Mouse (Mus musculus): ENCODE results near the gene Ell2. TPM values are rescaled to one million over a fixed set of nuclear protein-coding genes. Genes with fewer than 3 reads are reported as not detected.

The Ell2 gene
- polyA plus RNA-seq, 1 experiment from 2014 or later: 8.4 TPM

DNA sequence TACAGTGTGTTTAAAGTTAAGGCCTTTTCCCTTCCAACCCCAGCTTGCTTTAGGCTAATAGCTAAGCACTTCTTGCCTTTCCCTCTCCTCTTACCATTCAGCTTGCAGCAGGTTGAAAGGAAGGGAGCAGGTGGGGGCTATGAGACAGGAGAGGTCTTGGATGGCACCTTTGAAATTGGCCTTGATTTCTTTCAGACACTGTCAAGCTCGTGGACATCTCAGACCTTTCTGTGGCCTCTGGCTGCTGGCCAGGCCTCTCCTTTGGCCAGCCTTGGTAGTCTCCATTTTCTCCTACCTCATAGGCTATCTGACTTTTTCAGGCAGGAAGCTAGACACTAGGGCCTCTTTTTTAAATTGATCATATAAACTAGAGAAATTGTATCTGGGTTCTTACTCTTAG is 70.1 kb downstream of the Ell2 start:
- H3K27ac ChIP-seq: no peak overlapping the region
- no peak overlapping the region for H3K9ac ChIP-seq
- no peak overlapping the region for H3K4me2 ChIP-seq (replicated peaks)
- no peak overlapping the region for H3K4me3 ChIP-seq
- no peaks in the 10 kb centered on the region for H3K36me3 ChIP-seq
- no peaks in the 10 kb centered on the region for H3K27me3 ChIP-seq
- no peaks in the 10 kb centered on the region for H3K4me1 ChIP-seq
- no peaks in the 10 kb centered on the region for H3K9me3 ChIP-seq (replicated peaks)
- ATAC-seq (ENCODE audit: low FRiP score): no peak
- WGBS: 70% methylated on average over 1 of the region's 1 CpGs

- 92% methylated on average over 6 of the region's 6 CpGs for WGBS
- Histone ChIP-seq H3K4me2 (replicated peaks) (no peak overlapping the region), H3K36me3 (no peaks in the 10 kb centered on the region)
These were observed 71.6 kb downstream of the Ell2 start for GRCm38 (mm10) chr13:75778156-75778555.

DNA sequence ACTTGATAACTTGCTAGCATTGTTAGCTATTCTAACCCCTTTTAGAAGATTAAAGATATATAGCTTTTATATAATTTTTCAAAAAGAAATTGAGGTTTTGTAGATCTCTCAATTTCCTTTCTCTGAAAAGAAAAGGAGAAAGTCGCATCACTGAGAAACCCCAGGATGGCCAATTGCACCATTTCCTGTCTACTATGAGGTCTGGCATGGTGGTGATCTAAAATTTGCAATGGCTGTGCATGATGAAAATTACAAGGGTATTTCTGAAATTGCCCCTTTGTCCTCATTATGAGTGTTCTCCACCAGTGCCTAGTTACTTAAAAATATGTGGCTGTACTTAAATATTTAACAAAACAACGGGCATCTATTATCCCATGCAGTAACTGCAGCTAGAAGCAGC is 72.6 kb downstream of the Ell2 start:
- H3K27ac ChIP-seq: no peak overlapping the region
- H3K4me3 ChIP-seq: no peak overlapping the region
- 95% methylated on average over 2 of the region's 2 CpGs for WGBS
- H3K4me2 ChIP-seq (replicated peaks): no peak overlapping the region
- H3K27me3 ChIP-seq: no peaks in the 10 kb centered on the region
- no peak overlapping the region for H3K9ac ChIP-seq
- ATAC-seq (ENCODE audit: low FRiP score): no peak
- H3K4me1 ChIP-seq: no peaks in the 10 kb centered on the region
- H3K9me3 ChIP-seq (replicated peaks): no peaks in the 10 kb centered on the region
- H3K36me3 ChIP-seq: no peaks in the 10 kb centered on the region

More at GRCm38 (mm10) chr13:75778156-75778555, 71.6 kb downstream of the Ell2 start:
- no peaks in the 10 kb centered on the region for H3K4me1 ChIP-seq
- no peaks in the 10 kb centered on the region for H3K9me3 ChIP-seq (replicated peaks)
- H3K27ac ChIP-seq: no peak overlapping the region
- no peak for ATAC-seq (ENCODE audit: low FRiP score)
- no peaks in the 10 kb centered on the region for H3K27me3 ChIP-seq
- H3K9ac ChIP-seq: no peak overlapping the region
- H3K4me3 ChIP-seq: no peak overlapping the region

DNA sequence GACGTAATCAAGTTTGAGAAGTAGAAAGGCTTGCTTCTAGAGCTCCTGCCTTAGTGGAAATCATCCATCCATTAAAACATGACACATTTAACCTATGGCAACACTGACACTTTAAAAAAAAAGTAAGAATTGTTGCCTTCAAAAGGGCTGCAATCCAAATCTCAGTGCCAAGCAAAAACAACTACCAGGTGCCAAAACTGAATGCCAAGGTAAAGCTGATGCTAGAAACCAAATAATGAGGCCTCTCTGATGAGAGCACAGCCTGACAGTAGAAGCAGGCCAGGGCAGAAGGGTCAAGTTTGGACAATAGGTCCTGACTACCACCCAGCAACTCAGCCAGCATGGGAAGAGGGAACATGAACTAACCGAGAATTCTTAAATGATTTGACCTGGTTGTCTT is 73.5 kb downstream of the Ell2 start:
- no peaks in the 10 kb centered on the region for H3K36me3 ChIP-seq

DNA sequence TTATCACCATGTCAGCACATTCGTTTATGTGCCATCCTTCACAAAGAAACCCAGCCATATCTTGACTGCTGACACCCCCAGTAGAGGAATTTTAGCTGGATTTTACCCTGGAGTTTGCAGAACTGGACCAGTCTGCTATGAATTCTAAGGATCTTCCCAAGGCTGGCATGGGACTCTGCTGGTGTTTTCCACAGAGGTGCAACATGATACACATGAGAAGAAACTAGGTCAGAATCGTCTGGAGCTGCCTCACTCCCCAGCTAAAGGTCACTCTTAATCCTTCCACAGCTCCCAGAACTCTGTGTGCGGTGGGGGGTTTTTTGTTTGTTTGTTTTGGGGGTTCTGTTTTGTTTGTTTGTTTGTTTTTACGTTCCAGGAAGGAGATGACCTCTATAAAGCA is 79.2 kb downstream of the Ell2 start:
- H3K27me3 ChIP-seq: no peaks in the 10 kb centered on the region
- no peak overlapping the region for H3K4me2 ChIP-seq (replicated peaks)
- ATAC-seq (ENCODE audit: low FRiP score): no peak
- no peak overlapping the region for H3K4me3 ChIP-seq
- H3K9ac ChIP-seq: no peak overlapping the region
- no peaks in the 10 kb centered on the region for H3K9me3 ChIP-seq (replicated peaks)
- 63% methylated on average over 4 of the region's 4 CpGs for WGBS
- H3K4me1 ChIP-seq: no peaks in the 10 kb centered on the region
- H3K27ac ChIP-seq: no peak overlapping the region
- H3K36me3 ChIP-seq: no peaks in the 10 kb centered on the region

More for the DNA sequence above, 73.5 kb downstream of the Ell2 start:
- 65% methylated on average over 2 of the region's 2 CpGs for WGBS
- H3K9ac ChIP-seq: no peak overlapping the region
- no peaks in the 10 kb centered on the region for H3K9me3 ChIP-seq (replicated peaks)
- H3K27ac ChIP-seq: no peak overlapping the region
- no peaks in the 10 kb centered on the region for H3K4me1 ChIP-seq
- no peak overlapping the region for H3K4me2 ChIP-seq (replicated peaks)
- H3K27me3 ChIP-seq: no peaks in the 10 kb centered on the region
- no peak for ATAC-seq (ENCODE audit: low FRiP score)
- H3K4me3 ChIP-seq: no peak overlapping the region

- no peak overlapping the region for H3K9ac ChIP-seq
- H3K4me1 ChIP-seq: no peaks in the 10 kb centered on the region
- ATAC-seq (ENCODE audit: low FRiP score): no peak
- H3K36me3 ChIP-seq: no peaks in the 10 kb centered on the region
- H3K27me3 ChIP-seq: no peaks in the 10 kb centered on the region
- 87% methylated on average over 11 of the region's 11 CpGs for WGBS
- H3K4me2 ChIP-seq (replicated peaks): no peak overlapping the region
- no peaks in the 10 kb centered on the region for H3K9me3 ChIP-seq (replicated peaks)
- H3K27ac ChIP-seq: no peak overlapping the region
- H3K4me3 ChIP-seq: no peak overlapping the region
These were observed 79.7 kb downstream of the Ell2 start for GRCm38 (mm10) chr13:75786264-75786663.

DNA sequence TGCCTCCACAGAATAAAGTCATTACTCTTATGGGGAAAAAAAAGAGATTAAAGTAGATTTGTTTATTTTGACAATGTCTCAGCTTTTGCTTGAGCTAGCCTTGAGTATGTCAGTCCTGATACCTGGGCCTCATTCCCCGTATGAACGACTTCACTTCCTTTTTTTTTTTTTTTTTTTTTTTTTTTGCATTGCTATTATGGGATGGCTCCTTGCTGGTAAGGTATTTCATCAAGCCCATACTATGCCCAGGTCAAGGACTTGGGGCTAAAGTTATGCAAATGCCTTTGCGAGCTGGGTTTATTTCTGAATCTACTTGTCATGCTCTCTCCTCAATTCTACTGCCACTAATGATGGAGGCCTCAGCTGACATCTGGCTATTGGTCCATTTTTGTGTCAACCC is 80.8 kb downstream of the Ell2 start:
- H3K9ac ChIP-seq: no peak overlapping the region
- H3K9me3 ChIP-seq (replicated peaks): no peaks in the 10 kb centered on the region
- H3K4me1 ChIP-seq: no peaks in the 10 kb centered on the region
- no peak for ATAC-seq (ENCODE audit: low FRiP score)
- no peaks in the 10 kb centered on the region for H3K27me3 ChIP-seq
- H3K4me3 ChIP-seq: no peak overlapping the region
- 86% methylated on average over 3 of the region's 3 CpGs for WGBS
- no peak overlapping the region for H3K27ac ChIP-seq
- no peak overlapping the region for H3K4me2 ChIP-seq (replicated peaks)
- H3K36me3 ChIP-seq: no peaks in the 10 kb centered on the region

GRCm38 (mm10) chr13:75788178-75788577 is 81.6 kb downstream of the Ell2 start:
- WGBS: 94% methylated on average over 4 of the region's 4 CpGs

DNA sequence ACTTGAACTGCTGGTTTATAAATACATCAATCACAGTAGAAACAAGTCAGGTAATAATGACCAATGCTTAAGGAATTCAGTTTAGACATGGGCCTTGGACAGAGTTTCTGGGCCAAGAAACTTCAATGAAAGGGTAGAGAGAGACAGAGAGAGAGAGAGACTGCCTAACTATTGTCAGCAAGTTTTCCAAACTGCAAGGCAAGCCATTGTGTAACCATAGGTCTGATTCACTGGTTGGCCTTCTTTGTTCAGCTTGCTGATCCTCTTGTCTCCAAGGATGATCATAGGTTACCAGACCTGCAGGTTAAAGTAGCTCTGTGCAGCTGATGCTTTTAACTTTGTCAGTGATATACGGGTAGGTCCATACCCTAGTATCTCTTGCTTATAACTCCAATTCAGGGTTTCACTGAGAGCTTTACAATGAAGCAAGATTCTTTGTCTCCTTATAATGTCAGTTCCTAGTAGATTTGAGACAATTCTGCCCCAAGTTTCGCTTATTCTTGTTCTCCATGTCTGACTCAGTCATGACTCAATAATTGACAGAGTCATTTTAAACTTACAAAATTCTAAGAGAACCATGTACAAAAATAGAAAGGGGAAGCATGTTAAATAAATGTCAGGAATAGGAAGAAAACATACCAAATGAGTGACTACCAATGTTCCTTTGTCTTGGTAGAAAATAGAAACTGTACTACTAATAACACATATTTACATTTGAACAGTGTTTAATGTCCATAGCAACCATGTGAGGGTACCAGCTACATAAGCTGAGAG is 82.7 kb downstream of the Ell2 start:
- H3K36me3 ChIP-seq: no peaks in the 10 kb centered on the region
- H3K27ac ChIP-seq: no peak overlapping the region
- no peaks in the 10 kb centered on the region for H3K4me1 ChIP-seq
- H3K9ac ChIP-seq: no peak overlapping the region
- WGBS: 96% methylated on average over 2 of the region's 2 CpGs
- no peak overlapping the region for H3K4me2 ChIP-seq (replicated peaks)
- no peak for ATAC-seq (ENCODE audit: low FRiP score)
- no peaks in the 10 kb centered on the region; the same call in 1 of the 2 replicates for H3K27me3 ChIP-seq
- H3K9me3 ChIP-seq (replicated peaks): no peaks in the 10 kb centered on the region
- no peak overlapping the region for H3K4me3 ChIP-seq

More at GRCm38 (mm10) chr13:75788178-75788577, 81.6 kb downstream of the Ell2 start:
- no peak overlapping the region for H3K27ac ChIP-seq
- ATAC-seq (ENCODE audit: low FRiP score): no peak
- no peaks in the 10 kb centered on the region for H3K36me3 ChIP-seq
- H3K27me3 ChIP-seq: no peaks in the 10 kb centered on the region
- H3K9me3 ChIP-seq (replicated peaks): no peaks in the 10 kb centered on the region
- no peak overlapping the region for H3K9ac ChIP-seq
- no peak overlapping the region for H3K4me3 ChIP-seq
- H3K4me1 ChIP-seq: no peaks in the 10 kb centered on the region
- no peak overlapping the region for H3K4me2 ChIP-seq (replicated peaks)

- no peaks in the 10 kb centered on the region for H3K4me1 ChIP-seq
- no peak overlapping the region for H3K4me3 ChIP-seq
- no peaks in the 10 kb centered on the region for H3K36me3 ChIP-seq
- no peaks in the 10 kb centered on the region for H3K9me3 ChIP-seq (replicated peaks)
- no peaks in the 10 kb centered on the region; the same call in 1 of the 2 replicates for H3K27me3 ChIP-seq
- no peak overlapping the region for H3K27ac ChIP-seq
- ATAC-seq (ENCODE audit: low FRiP score): no peak
- no peak overlapping the region for H3K4me2 ChIP-seq (replicated peaks)
- WGBS: 78% methylated on average over 1 of the region's 1 CpGs
- no peak overlapping the region for H3K9ac ChIP-seq
These were observed 84.1 kb downstream of the Ell2 start for GRCm38 (mm10) chr13:75790550-75791205.

- H3K27ac ChIP-seq: no peak overlapping the region
- H3K4me2 ChIP-seq (replicated peaks): no peak overlapping the region
- H3K9me3 ChIP-seq (replicated peaks): no peaks in the 10 kb centered on the region
- no peak overlapping the region for H3K4me3 ChIP-seq
- H3K9ac ChIP-seq: no peak overlapping the region
- ATAC-seq (ENCODE audit: low FRiP score): no peak
- no peaks in the 10 kb centered on the region; the same call in 1 of the 2 replicates for H3K27me3 ChIP-seq
- H3K4me1 ChIP-seq: no peaks in the 10 kb centered on the region
- WGBS: 71% methylated on average over 6 of the region's 6 CpGs
- H3K36me3 ChIP-seq: no peaks in the 10 kb centered on the region
These were observed 87.5 kb downstream of the Ell2 start for GRCm38 (mm10) chr13:75793863-75794629.

DNA sequence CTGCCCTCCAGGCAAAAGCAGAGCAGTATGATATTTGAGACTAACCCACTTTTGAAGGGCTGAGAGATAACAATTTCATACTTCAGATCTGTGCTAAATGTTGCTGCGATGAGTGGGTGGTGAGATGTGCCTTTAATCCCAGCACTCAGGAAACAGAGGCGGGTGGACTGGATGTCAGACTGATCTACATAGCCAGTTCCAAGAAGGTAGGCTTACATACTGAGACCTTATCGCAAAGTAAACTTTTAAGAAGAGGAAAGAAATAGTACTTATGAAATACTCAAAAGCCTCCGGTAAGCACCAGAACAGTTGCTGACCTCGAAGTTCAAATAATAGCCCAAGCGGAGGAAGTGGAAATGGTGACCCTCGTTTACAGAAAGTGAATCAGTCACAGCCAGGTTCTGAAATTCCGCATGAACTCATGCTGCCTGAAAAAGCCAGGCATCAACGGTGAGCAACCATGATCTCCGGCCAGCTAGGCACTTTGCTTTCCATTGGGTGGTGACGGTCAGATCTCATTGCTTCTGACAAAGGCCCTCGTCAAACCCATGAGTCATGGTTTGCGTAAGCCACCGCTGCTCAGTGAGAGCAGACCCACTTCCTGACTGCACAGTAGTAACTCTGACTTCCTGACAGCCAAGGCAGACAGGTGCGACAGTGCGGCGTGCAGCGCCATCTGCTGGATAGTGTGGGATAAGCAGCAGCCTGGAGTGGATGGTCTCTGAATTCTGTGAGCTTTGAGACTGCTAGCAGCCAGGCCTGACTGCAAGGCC is 91.0 kb downstream of the Ell2 start:
- H3K9me3 ChIP-seq (replicated peaks): no peaks in the 10 kb centered on the region
- WGBS: 37% methylated on average over 18 of the region's 18 CpGs
- H3K27ac ChIP-seq: no peak overlapping the region
- H3K4me1 ChIP-seq: no peaks in the 10 kb centered on the region
- H3K9ac ChIP-seq: no peak overlapping the region
- peak overlapping the region; percentile 10; the same call in 1 of the 2 replicates for H3K4me3 ChIP-seq
- peak; percentile 94 for ATAC-seq (ENCODE audit: low FRiP score)
- H3K4me2 ChIP-seq (replicated peaks): peak overlapping the region; percentile 47
- no peaks in the 10 kb centered on the region; the same call in 1 of the 2 replicates for H3K27me3 ChIP-seq
- no peaks in the 10 kb centered on the region for H3K36me3 ChIP-seq

Measured in hindbrain, embryonic 12.5 days (tissue).